In genomic region chr1:38217912-38218795, GRCm38 (mm10) we compare ENCODE assay signal across 9 mouse cellular contexts.
DNase-seq lines count a peak whose midpoint lies in the region; ATAC-seq and TF ChIP-seq lines count a peak whose summit lies in the region.
"Had no signal": no experiment of that assay in that cellular context is flagged by ENCODE, and none has a peak within 500 bp of the region (broad histone marks: within the 10 kb centered on the region; RNA-seq: fewer than 3 reads in every experiment).

No protein-coding gene starts in this region.

- H3K9ac ChIP-seq in heart, embryonic 11.5 days (ENCODE audit: low read depth, low read length): peak overlapping the region; percentile 46; the same call in 1 of the 2 replicates
- peak overlapping the region; percentile 27; the same call in 1 of the 2 replicates for H3K9ac ChIP-seq in hindbrain, embryonic 16.5 days (ENCODE audit: low read depth, low read length)
- H3K9ac ChIP-seq in liver, embryonic 16.5 days (ENCODE audit: low read depth, low read length): no peak overlapping the region

- H3K36me3 ChIP-seq in heart, embryonic 11.5 days (ENCODE audit: control insufficient read depth, insufficient read depth, low read length): no peaks in the 10 kb centered on the region
- no peaks in the 10 kb centered on the region for H3K36me3 ChIP-seq in hindbrain, embryonic 16.5 days (ENCODE audit: control insufficient read depth, insufficient read depth, low read length)
- H3K36me3 ChIP-seq in liver, embryonic 16.5 days (ENCODE audit: control insufficient read depth, insufficient read depth): no peaks in the 10 kb centered on the region

- no peak overlapping the region for H3K4me3 ChIP-seq in heart, embryonic 11.5 days (ENCODE audit: low read depth, low read length)
- H3K4me3 ChIP-seq in bone marrow, adult 2 months (replicated peaks; ENCODE audit: control insufficient read depth, low read depth, low read length): no peak overlapping the region
- H3K4me3 ChIP-seq in hindbrain, embryonic 16.5 days (ENCODE audit: low read length): no peak overlapping the region
- no peak overlapping the region for H3K4me3 ChIP-seq in liver, embryonic 16.5 days (ENCODE audit: low read depth, low read length)

- H3K4me2 ChIP-seq in heart, embryonic 11.5 days: peak overlapping the region; percentile 48
- H3K4me2 ChIP-seq in hindbrain, embryonic 16.5 days (ENCODE audit: low read length): no peak overlapping the region
- H3K4me2 ChIP-seq in liver, embryonic 16.5 days (ENCODE audit: low read depth, low read length): peak overlapping the region; percentile 4; the same call in 1 of the 2 replicates

- no peak overlapping the region for H3K27ac ChIP-seq in heart, embryonic 11.5 days (ENCODE audit: low read depth, low read length)
- no peak overlapping the region for H3K27ac ChIP-seq in bone marrow, adult 2 months (ENCODE audit: control insufficient read depth, insufficient read depth, low read depth, low read length, poor library complexity)
- 0 out of 2 replicates have a peak overlapping the region, but pooled peaks have one; percentile 39 for H3K27ac ChIP-seq in hindbrain, embryonic 16.5 days (ENCODE audit: low read depth, low read length)
- H3K27ac ChIP-seq in liver, embryonic 16.5 days (ENCODE audit: low read length): no peak overlapping the region

- WGBS in heart, embryonic 11.5 days (ENCODE audit: insufficient replicate concordance): 63% methylated on average over 31 of the region's 31 CpGs
- 85% methylated on average over 31 of the region's 31 CpGs for WGBS in bone marrow, adult 2 months
- WGBS in hindbrain, embryonic 16.5 days: 77% methylated on average over 31 of the region's 31 CpGs
- WGBS in liver, embryonic 16.5 days (ENCODE audit: insufficient replicate concordance): 50% methylated on average over 31 of the region's 31 CpGs

- DNase-seq in heart, adult 8-10 months (ENCODE audit: low spot score): no peak
- no peak for DNase-seq in layer of hippocampus, postnatal 36 days
- DNase-seq in right cerebral cortex, postnatal 14 days: no peak

- no peak for ATAC-seq in heart, embryonic 11.5 days (replicated peaks; ENCODE audit: insufficient number of reproducible peaks, low FRiP score, low TSS enrichment)
- ATAC-seq in hindbrain, embryonic 16.5 days: peak; percentile 52; the same call in 1 of the 2 replicates
- no peak for ATAC-seq in liver, embryonic 16.5 days (ENCODE audit: low read depth)
- no peak for ATAC-seq in erythroblast, adult 5-6 weeks (replicated peaks; ENCODE audit: low FRiP score, poor library complexity, severe bottlenecking)
- ATAC-seq: Patski had no signal

- no peaks in the 10 kb centered on the region for H3K9me3 ChIP-seq in heart, embryonic 11.5 days (replicated peaks; ENCODE audit: control insufficient read depth, low read length)
- 0 out of 2 replicates have a peak, but pooled peaks cover 3% of the 10 kb centered on the region for H3K9me3 ChIP-seq in hindbrain, embryonic 16.5 days (ENCODE audit: control insufficient read depth, low read length)
- H3K9me3 ChIP-seq in liver, embryonic 16.5 days (replicated peaks; ENCODE audit: control insufficient read depth, low read length): no peaks in the 10 kb centered on the region

- H3K4me1 ChIP-seq in heart, embryonic 11.5 days (ENCODE audit: control insufficient read depth, insufficient read depth, low read length): 0 out of 2 replicates have a peak, but pooled peaks cover 3% of the 10 kb centered on the region
- no peaks in the 10 kb centered on the region for H3K4me1 ChIP-seq in bone marrow, adult 2 months (ENCODE audit: control insufficient read depth, insufficient read depth, low read length)
- H3K4me1 ChIP-seq in hindbrain, embryonic 16.5 days (ENCODE audit: control insufficient read depth, insufficient read depth, low read depth, low read length): no peaks in the 10 kb centered on the region
- H3K4me1 ChIP-seq in liver, embryonic 16.5 days (ENCODE audit: control insufficient read depth, low read depth, low read length): no peaks in the 10 kb centered on the region

- TF ChIP-seq CTCF in bone marrow, adult 2 months (IDR thresholded peaks at IDR 0.05; ENCODE audit: control insufficient read depth, insufficient read depth, low read length): no peak

- H3K27me3 ChIP-seq in heart, embryonic 11.5 days (ENCODE audit: control insufficient read depth, insufficient read depth, low read length): no peaks in the 10 kb centered on the region
- no peaks in the 10 kb centered on the region for H3K27me3 ChIP-seq in hindbrain, embryonic 16.5 days (replicated peaks; ENCODE audit: control insufficient read depth, insufficient read depth, low read length)
- no peaks in the 10 kb centered on the region for H3K27me3 ChIP-seq in liver, embryonic 16.5 days (ENCODE audit: control insufficient read depth, insufficient read depth, low read depth, low read length)

- 0 out of 2 replicates have a peak, but pooled peaks have one; percentile 11 for TF ChIP-seq POLR2A in bone marrow, adult 2 months (IDR thresholded peaks at IDR 0.05; ENCODE audit: borderline replicate concordance, control insufficient read depth, low read depth, low read length)
